Mouse (Mus musculus) embryonic stem cell, embryonic (primary cell): ENCODE measurements around the gene Isg20l2.

Experiments used
- CTCF ChIA-PET, 4 experiments: fragments of 300-600 bp in 2 of 4; fragments of 350-600 bp in 2 of 4; sonication (Branson Sonifier 250); formaldehyde crosslinking; loops; one replicate each; lab custom pipeline; 2022; ENCODE audit warnings: inconsistent platforms in 2 of 4; lab: Charles Lee
- POLR2A ChIA-PET, 4 experiments: fragments of 300-600 bp in 2 of 4; fragments of 350-600 bp in 2 of 4; sonication (Branson Sonifier 250); formaldehyde crosslinking; loops; one replicate each; lab custom pipeline; 2022; ENCODE audit warnings: antibody characterized with exemption in 4 of 4, inconsistent platforms in 1 of 4; lab: Charles Lee

Isg20l2 gene

GRCm38 (mm10) chr3:87905880-87906485, 24.1 kb upstream of the Isg20l2 start, which contains the start of gene Hdgf:
TSS of gene Hdgf (plus strand) at chr3:87906321.
- CTCF ChIA-PET = interaction anchor here in 2 of 4 experiments (0.7 to 2.0 kb wide), 6 partner anchors 11 to 83 kb away, joined by 3 to 7 read pairs (median 4); partner anchors contain the start of gene Prcc (in 1 of the 2)
- POLR2A ChIA-PET = interaction anchor here (0.5 to 8.4 kb wide), 52 partner anchors 9 to 1006 kb away, joined by 3 to 231 read pairs (median 4); partner anchors contain the start of genes Nes (in 4 of the 4), Prcc (in 3 of the 4), Isg20l2 (in 2 of the 4) and Mrpl24 (in 2 of the 4)

DNA sequence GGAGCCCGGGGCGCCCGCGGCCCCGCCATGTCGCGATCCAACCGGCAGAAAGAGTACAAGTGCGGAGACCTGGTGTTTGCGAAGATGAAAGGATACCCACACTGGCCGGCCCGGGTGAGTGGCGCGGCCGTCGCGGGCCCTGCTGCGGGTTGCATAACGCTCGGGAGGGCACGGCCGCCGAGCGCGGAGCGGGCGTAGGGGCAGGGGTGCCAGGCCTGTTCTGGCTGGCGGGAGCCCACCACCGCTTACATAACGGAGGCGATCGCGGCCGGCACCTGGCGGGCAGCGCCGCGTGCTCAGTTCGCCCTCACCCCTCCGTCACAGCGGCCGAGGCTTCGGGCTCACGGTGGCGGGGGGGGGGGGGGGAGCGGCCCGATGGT, 23.5 kb upstream of the Isg20l2 start:
- ChIA-PET CTCF (interaction anchor here in 1 of 4 experiments (0.9 to 2.0 kb wide), 4 partner anchors 13 to 82 kb away, joined by 3 to 7 read pairs (median 5); partner anchors contain the start of gene Prcc), POLR2A (interaction anchor here (0.5 to 8.4 kb wide), 33 partner anchors 8 to 1007 kb away, joined by 3 to 231 read pairs (median 4); partner anchors contain the start of genes Nes (in 4 of the 4), Prcc (in 3 of the 4), Isg20l2 (in 2 of the 4) and Mrpl24 (in 2 of the 4))

- POLR2A ChIA-PET = interaction anchor here in 3 of 4 experiments (0.5 to 8.4 kb wide), 23 partner anchors 9 to 1506 kb away, joined by 3 to 231 read pairs (median 7); partner anchors contain the start of genes Nes (in 3 of the 3), Prcc (in 3 of the 3), Mrpl24 (in 2 of the 3) and Isg20l2 (in 1 of the 3)
- CTCF ChIA-PET = interaction anchor here in 1 of 4 experiments (0.7 to 2.0 kb wide), 3 partner anchors 22 to 165 kb away, joined by 3 to 7 read pairs (median 3); partner anchors contain the start of gene Prcc
These were observed 22.9 kb upstream of the Isg20l2 start for GRCm38 (mm10) chr3:87906981-87907857.

DNA sequence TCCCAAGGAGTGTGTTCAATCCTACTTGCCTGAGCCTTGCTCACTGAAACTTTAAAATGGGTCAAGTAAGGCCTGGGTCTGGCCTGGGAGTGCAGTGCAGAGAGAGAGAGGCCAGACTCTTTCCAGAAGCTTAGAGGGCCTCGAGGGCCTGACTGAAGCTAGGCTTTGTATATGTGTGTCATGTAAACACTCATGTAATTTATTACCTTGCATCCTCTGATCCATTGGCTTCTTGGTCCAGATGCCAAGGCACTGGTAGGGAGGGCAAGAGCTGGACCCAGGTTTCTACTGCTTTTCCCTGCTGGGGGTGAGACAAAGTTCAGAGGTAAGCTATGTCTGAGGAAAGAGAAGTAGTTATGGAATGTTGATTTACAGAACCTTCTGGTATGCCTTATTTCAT, 22.2 kb upstream of the Isg20l2 start:
- ChIA-PET CTCF (interaction anchor here in 1 of 4 experiments (1.0 kb wide), 1 partner anchor 165 kb away, joined by 3 read pairs; no protein-coding TSS in a partner anchor), POLR2A (interaction anchor here in 3 of 4 experiments (1.0 to 8.4 kb wide), 12 partner anchors 10 to 85 kb away, joined by 4 to 231 read pairs (median 12); partner anchors contain the start of genes Prcc (in 3 of the 3), Isg20l2 (in 1 of the 3), Mrpl24 (in 1 of the 3) and Nes (in 1 of the 3))

GRCm38 (mm10) chr3:87909381-87909780, 20.7 kb upstream of the Isg20l2 start:
- POLR2A ChIA-PET = interaction anchor here (0.5 to 8.4 kb wide), 39 partner anchors 9 to 694 kb away, joined by 3 to 231 read pairs (median 6); partner anchors contain the start of genes Prcc (in 4 of the 4), Isg20l2 (in 3 of the 4), Rrnad1 (in 3 of the 4) and Mrpl24 (in 2 of the 4)
- CTCF ChIA-PET = interaction anchor here in 3 of 4 experiments (0.6 to 2.6 kb wide), 7 partner anchors 22 to 78 kb away, joined by 3 to 10 read pairs (median 4); partner anchors contain the start of gene Prcc (in 1 of the 3)

DNA sequence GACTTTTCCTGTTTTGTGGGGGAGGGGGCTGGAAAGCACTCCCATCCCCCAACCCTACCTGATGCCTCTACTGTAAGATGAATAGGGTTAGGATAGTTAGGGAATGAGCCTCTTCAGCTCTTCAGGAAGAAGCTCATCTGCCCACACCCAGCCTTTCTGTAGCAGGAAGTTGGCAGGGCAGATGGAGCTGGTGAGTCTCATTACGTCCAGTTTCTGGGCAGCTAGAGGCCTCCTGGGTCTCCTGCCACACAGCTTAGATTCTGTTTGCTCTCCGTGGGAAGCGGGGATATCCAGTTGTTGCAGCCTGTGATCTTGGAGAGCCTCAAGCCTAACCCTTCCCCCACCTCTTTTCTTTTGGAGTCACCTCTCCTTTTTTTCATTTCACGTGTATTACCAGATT, 20.2 kb upstream of the Isg20l2 start:
- POLR2A ChIA-PET = interaction anchor here (0.5 to 8.4 kb wide), 42 partner anchors 8 to 693 kb away, joined by 3 to 231 read pairs (median 4); partner anchors contain the start of genes Prcc (in 4 of the 4), Isg20l2 (in 3 of the 4), Mrpl24 (in 3 of the 4) and Rrnad1 (in 3 of the 4)
- CTCF ChIA-PET = interaction anchor here in 3 of 4 experiments (0.6 to 2.6 kb wide), 8 partner anchors 11 to 77 kb away, joined by 3 to 10 read pairs (median 4); partner anchors contain the start of gene Prcc (in 1 of the 3)

- POLR2A ChIA-PET = interaction anchor here (0.5 to 8.4 kb wide), 41 partner anchors 7 to 666 kb away, joined by 3 to 231 read pairs (median 4); partner anchors contain the start of genes Prcc (in 4 of the 4), Isg20l2 (in 3 of the 4), Mrpl24 (in 3 of the 4) and Rrnad1 (in 3 of the 4)
- CTCF ChIA-PET = interaction anchor here in 3 of 4 experiments (0.9 to 2.6 kb wide), 6 partner anchors 10 to 76 kb away, joined by 3 to 10 read pairs (median 4); partner anchors contain the start of gene Prcc (in 1 of the 3)
These were observed 19.5 kb upstream of the Isg20l2 start for GRCm38 (mm10) chr3:87910573-87911141.

DNA sequence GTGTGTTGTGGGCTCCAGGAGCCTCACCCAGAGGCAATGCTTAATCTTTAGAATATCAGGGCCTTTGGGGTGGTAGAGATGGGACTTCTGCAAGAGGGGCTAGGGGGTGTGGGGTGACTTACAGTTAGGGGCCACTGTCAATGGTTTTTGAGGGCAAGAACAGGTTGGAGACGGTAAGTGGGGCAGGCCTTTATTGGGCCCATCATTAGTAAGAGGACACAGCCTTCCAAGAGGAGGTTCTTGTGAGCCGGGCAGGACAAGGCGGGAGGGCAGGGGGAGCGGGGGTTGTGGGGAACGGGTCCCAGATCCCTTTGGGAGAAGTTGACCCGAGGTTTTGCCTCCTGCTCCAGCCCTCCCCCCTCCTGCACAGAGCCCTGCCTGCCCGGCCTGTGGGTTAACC, 16.6 kb upstream of the Isg20l2 start:
- CTCF ChIA-PET = no interaction called here
- POLR2A ChIA-PET = interaction anchor here in 2 of 4 experiments (1.4 to 7.7 kb wide), 2 partner anchors 28 to 29 kb away, joined by 3 to 46 read pairs; partner anchors contain the start of gene Prcc (in 1 of the 2)

DNA sequence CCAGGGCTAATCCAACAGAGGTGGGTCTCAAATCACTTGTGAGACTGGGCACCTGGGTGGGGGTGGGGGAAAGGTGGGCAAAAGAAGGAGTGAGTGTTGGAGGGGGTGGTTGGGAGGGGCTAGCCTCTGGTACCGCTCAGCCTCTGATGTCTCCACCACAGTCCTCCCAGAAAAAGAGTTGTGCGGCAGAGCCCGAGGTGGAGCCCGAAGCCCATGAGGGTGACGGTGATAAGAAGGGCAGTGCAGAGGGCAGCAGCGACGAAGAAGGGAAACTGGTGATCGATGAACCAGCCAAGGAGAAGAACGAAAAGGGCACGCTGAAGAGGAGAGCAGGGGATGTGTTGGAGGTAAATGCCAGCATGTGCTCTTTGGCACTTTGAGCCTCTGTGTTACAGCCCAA, 16.2 kb upstream of the Isg20l2 start:
- ChIA-PET POLR2A (interaction anchor here in 3 of 4 experiments (0.5 to 8.0 kb wide), 9 partner anchors 6 to 102 kb away, joined by 3 to 125 read pairs (median 3); partner anchors contain the start of genes Hdgf (in 1 of the 3) and Prcc (in 1 of the 3)), CTCF (no interaction called here)

- POLR2A ChIA-PET = interaction anchor here in 3 of 4 experiments (0.8 to 8.2 kb wide), 11 partner anchors 8 to 43 kb away, joined by 3 to 125 read pairs (median 9); partner anchors contain the start of genes Hdgf (in 2 of the 3), Prcc (in 2 of the 3), Crabp2 (in 1 of the 3) and Isg20l2 (in 1 of the 3)
- CTCF ChIA-PET = interaction anchor here in 2 of 4 experiments (0.7 to 1.1 kb wide), 2 partner anchors 11 to 30 kb away, joined by 3 to 4 read pairs; partner anchors contain the start of gene Hdgf (in 1 of the 2)
These were observed 13.1 kb upstream of the Isg20l2 start for GRCm38 (mm10) chr3:87916990-87917389.

DNA sequence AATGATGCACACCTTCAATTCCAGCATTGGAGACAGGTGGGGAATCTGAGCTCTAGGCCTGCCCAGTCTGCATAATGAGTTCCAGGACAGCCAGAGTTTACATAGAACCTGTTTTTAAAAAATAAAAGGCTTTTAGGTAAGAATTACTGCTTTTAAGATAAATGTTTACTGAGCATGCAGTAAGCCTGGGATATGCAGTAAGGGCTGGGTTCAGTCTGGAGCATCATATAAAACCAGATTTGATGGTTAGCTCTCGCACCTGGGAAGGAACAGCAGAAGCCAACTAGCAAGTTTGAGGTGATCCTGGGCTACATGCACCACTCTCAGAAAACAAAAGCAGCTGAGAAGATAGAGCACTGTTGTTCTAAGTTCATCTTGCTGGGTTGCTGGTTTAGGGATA, 11.6 kb upstream of the Isg20l2 start:
- ChIA-PET POLR2A (interaction anchor here (0.6 to 8.2 kb wide), 28 partner anchors 8 to 379 kb away, joined by 3 to 125 read pairs (median 4); partner anchors contain the start of genes Hdgf (in 3 of the 4), Prcc (in 3 of the 4), Isg20l2 (in 2 of the 4) and Rrnad1 (in 2 of the 4)), CTCF (interaction anchor here in 3 of 4 experiments (0.6 to 1.2 kb wide), 5 partner anchors 33 to 153 kb away, joined by 3 to 5 read pairs (median 4); partner anchors contain the start of gene Prcc (in 1 of the 3))

GRCm38 (mm10) chr3:87919336-87920108, 10.6 kb upstream of the Isg20l2 start, which contains the start of gene Mrpl24:
TSS of gene Mrpl24 (plus strand) at chr3:87919506.
- ChIA-PET CTCF (interaction anchor here in 3 of 4 experiments (0.6 to 1.4 kb wide), 6 partner anchors 10 to 102 kb away, joined by 3 to 9 read pairs (median 4); partner anchors contain the start of genes Isg20l2 (in 1 of the 3), Prcc (in 1 of the 3) and Rrnad1 (in 1 of the 3)), POLR2A (interaction anchor here in 3 of 4 experiments (0.6 to 8.2 kb wide), 28 partner anchors 8 to 782 kb away, joined by 3 to 125 read pairs (median 4); partner anchors contain the start of genes Prcc (in 3 of the 3), Hdgf (in 2 of the 3), Isg20l2 (in 2 of the 3) and Rrnad1 (in 2 of the 3))

- ChIA-PET CTCF (interaction anchor here in 3 of 4 experiments (0.7 to 1.4 kb wide), 8 partner anchors 9 to 440 kb away, joined by 3 to 9 read pairs (median 3); partner anchors contain the start of genes Isg20l2 (in 1 of the 3), Prcc (in 1 of the 3) and Rrnad1 (in 1 of the 3)), POLR2A (interaction anchor here in 3 of 4 experiments (0.6 to 8.2 kb wide), 26 partner anchors 8 to 783 kb away, joined by 3 to 125 read pairs (median 6); partner anchors contain the start of genes Prcc (in 3 of the 3), Hdgf (in 2 of the 3), Isg20l2 (in 2 of the 3) and Rrnad1 (in 2 of the 3))
These were observed 9.7 kb upstream of the Isg20l2 start for GRCm38 (mm10) chr3:87920270-87920943.

DNA sequence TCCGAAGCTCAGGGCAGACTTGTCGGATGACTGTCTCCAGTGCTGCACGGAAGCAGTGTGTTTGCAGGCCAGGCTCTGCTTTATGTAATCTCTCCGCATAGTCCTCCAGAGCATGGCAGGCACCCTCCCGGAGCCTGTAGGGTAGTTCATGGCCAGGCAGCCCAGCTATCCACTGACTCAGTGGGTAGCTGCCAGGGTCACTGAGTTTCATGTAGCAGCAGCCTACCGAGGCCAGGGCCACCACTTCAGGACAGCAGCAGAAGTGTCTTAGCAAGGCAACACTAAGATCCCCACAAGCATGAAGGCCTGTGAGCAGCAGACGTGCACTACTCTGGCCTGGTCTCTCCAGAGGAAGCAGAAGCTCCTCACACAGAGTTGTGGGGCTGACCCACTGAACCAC, 5.1 kb upstream of the Isg20l2 start:
- ChIA-PET CTCF (interaction anchor here in 2 of 4 experiments (0.7 to 1.7 kb wide), 3 partner anchors 11 to 46 kb away, joined by 3 to 6 read pairs (median 6); partner anchors contain the start of genes Nes (in 1 of the 2) and Prcc (in 1 of the 2)), POLR2A (interaction anchor here (0.6 to 3.8 kb wide), 29 partner anchors 8 to 422 kb away, joined by 3 to 18 read pairs (median 4); partner anchors contain the start of genes Hdgf (in 2 of the 4), Prcc (in 2 of the 4), Bcan (in 1 of the 4) and Cct3 (in 1 of the 4))
